Mouse (Mus musculus): ENCODE results near the gene Wwc2.

Wwc2 gene

DNA sequence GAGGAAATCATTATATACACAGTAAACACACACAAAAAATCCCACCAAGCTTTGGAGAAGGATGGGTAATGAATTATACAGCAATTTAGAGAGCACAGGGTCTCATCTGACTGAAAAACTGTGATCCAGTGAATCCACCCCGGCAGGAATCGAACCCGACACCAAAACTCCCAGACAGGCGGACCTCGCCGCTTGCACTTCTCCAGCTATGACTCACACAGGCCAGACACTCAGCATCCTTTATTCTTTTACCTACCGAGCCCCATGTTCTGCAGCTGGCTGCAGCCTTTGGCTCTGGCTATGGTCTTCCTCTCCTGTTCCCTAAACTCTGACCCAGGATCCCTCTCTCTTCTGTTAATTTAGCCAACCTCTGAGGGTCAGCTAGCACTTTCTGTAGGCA lies 85.5 kb downstream of the Wwc2 start:
- peak; percentile 30 for DNase-seq (ENCODE audit: low spot score)

- peak; percentile 38 for DNase-seq (ENCODE audit: low spot score)
Observed at GRCm38 (mm10) chr8:47904004-47904403, 86.7 kb downstream of the Wwc2 start.

GRCm38 (mm10) chr8:47902704-47903103 lies 88.0 kb downstream of the Wwc2 start:
- DNase-seq (ENCODE audit: low spot score): no peak

GRCm38 (mm10) chr8:47900361-47900760 lies 90.4 kb downstream of the Wwc2 start:
- DNase-seq (ENCODE audit: low spot score): peak; percentile 23

DNA sequence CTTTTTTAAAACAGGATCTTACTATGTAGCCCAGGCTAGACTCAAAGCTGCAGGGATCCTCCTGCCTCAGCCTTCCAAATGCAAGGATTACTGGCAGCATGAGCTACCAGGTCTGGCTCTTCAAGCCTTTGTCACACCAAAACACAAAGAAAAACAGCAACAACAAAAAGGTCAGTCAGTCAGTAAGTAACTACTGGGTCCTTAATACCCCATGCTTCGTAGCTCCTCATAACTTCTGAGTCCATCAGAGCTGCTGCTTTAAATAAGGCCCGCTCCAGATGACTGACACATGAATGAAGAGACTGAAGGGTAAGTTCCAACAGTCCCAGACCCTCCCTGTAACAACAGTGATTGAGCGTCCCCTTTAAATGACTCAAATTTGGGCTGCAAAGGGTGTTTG lies 90.8 kb downstream of the Wwc2 start:
- DNase-seq (ENCODE audit: low spot score): no peak

DNA sequence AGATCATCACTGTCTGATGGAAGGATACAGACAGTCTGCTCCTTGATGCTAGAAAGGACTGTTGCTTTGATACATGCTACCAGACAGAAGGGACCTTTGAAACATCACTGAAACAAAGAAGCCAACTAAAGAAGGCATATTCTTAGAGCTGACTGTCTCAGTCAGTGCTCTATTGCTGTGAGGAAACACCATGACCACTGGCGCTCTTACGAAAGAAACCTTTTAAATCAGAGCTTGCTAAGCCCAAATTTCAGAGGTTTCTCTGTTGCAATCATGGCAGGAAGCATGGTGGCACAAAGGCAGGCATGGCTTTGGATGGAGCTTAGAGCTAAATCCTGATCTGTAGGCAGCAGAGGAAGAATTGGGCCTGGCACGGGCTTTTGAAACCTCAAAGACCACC lies 98.3 kb downstream of the Wwc2 start:
- DNase-seq (ENCODE audit: low spot score): no peak

- DNase-seq (ENCODE audit: low spot score): no peak
Observed at GRCm38 (mm10) chr8:47891641-47892040, 99.1 kb downstream of the Wwc2 start.

DNA sequence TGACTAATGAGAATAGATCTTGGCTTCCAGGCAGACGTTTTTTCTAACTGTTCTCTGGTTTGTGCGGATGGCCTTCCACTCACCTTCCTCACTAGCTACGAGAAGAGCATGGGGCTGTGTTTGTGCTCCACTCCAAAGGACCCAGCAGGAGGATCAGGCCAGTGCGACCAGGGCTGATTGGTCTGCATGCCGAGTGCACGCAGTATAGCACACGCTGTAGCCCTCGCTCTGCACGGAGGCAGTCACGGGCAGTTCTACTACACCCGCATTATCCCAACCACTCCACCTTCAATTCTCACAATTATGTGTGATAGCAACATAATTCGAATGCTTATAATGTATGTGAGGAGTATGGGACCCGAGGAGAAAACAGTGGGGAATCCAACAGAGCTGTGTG lies 99.9 kb downstream of the Wwc2 start:
- no peak for DNase-seq (ENCODE audit: low spot score)

- DNase-seq (ENCODE audit: low spot score): no peak
Observed at GRCm38 (mm10) chr8:47889936-47890813, 100.5 kb downstream of the Wwc2 start.

DNA sequence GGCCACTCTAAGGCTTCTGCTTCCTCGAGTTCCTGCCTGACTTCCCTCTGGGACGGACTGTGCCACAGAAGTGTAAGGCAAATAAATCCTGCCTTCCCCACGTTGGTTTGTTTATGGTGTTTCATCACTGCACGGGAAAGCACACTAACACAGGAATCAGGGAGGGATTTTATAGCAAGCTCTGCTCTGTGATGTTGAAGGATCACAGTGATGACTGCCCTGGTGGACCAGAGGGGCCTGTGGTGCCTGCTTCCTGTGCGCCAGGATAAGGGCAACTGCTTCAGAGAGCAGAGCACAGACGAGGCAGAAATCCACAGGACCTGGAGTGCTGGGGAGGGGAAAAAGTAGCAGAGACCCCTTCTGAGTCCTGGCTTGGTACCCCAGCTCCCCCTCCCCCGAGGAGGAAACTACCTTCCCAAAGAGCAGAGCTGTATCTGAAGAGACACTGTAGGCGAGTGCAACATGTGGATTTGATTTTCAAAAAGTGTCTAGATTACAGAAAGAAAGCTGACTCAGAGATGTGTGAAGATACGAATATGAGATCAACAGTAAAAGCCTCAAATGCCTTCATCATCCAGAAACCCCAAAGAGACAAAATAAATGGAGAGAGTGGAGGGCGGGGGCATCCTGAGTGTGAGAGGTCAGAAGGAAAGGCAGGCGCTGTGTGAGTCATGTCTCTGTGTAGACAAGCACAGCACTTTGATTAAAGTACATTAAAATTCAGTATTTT lies 101.7 kb downstream of the Wwc2 start:
- no peak for DNase-seq (ENCODE audit: low spot score)

- no peak for DNase-seq (ENCODE audit: low spot score)
Observed at GRCm38 (mm10) chr8:47884306-47884705, 106.4 kb downstream of the Wwc2 start.

GRCm38 (mm10) chr8:47883739-47884138 lies 107.0 kb downstream of the Wwc2 start:
- DNase-seq (ENCODE audit: low spot score): no peak

GRCm38 (mm10) chr8:47878516-47878915 lies 112.2 kb downstream of the Wwc2 start:
- no peak for DNase-seq (ENCODE audit: low spot score)

GRCm38 (mm10) chr8:47875865-47876264 lies 114.9 kb downstream of the Wwc2 start:
- DNase-seq (ENCODE audit: low spot score): no peak

- DNase-seq (ENCODE audit: low spot score): no peak
Observed at GRCm38 (mm10) chr8:47874497-47875178, 116.1 kb downstream of the Wwc2 start.

DNA sequence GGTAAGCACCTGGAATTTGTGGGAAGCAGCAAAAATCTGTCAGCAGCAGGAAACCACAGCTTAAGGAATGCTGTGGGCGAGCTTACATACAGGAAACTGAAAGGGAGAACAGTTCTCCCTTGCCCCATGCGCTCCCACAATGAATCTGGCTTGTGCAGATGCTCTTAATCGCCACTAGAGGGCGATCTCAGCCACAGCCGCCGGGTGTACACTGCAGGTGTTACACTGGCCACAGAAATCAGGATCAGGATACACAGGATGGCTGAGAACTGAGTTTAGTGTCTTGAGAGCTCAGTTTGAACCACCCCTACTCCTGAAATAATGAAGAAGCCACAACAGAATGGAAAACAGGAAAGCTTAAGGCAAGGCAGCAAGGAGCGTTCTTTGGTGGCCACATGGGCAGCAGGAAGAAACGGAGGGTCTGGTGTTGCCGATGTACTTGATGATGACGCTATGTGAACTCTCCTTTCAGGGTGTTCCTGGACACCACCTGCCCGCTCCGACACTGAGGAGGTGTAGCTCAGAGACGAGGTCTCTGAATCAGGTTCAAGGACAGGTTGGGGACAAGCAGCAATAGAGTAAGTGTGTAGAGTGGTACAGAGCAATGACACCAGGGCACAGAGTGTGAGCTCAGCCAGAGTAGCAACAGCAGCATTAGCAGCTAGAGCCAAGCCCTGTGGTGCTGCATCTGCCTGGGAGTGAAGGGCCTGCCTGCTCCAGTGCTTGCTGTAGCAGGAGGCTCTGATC lies 118.2 kb downstream of the Wwc2 start:
- no peak for DNase-seq (ENCODE audit: low spot score)

- peak; percentile 93 for DNase-seq (ENCODE audit: low spot score)
Observed at GRCm38 (mm10) chr8:47867067-47867466, 123.7 kb downstream of the Wwc2 start.

GRCm38 (mm10) chr8:47866568-47866967 lies 124.2 kb downstream of the Wwc2 start:
- no peak for DNase-seq (ENCODE audit: low spot score)

DNA sequence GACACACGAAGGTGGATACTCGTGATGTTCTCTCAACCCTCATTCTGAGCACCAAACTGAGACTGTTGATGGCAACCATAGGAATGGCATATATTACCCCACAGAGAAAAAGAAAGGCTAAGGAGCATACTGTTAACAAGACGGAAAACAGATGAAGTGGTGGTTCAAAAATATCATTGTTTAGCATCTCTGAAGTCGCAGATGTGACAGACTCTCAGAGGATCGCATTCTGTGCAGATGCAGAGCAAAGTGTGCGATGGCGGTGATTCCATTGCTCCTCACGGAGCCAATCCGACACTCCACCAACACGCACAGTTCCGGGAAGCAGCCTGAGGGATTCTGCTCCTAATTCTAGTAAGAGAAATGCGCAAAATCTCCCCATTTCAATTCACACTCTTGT lies 131.5 kb downstream of the Wwc2 start:
- no peak for DNase-seq (ENCODE audit: low spot score)

DNA sequence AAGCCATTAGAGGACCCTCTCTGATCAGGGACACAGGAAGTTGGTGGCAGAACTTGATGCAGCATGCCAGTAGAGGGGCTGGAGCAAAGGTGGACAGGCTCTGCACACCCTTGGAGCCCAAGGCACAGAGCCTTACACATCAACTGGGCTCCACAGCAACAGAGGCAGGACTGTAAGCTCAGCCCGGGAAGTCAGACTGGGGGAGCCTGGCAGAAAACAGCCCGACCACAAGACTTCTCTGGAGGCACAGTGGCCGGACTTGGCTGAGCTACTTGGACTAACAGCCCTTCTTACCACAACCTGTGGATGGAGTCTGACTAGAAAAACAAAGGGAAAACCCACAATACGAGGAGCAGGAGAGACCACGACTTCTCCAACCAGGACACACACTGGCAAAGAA lies 137.4 kb downstream of the Wwc2 start:
- DNase-seq (ENCODE audit: low spot score): no peak

- no peak for DNase-seq (ENCODE audit: low spot score)
Observed at GRCm38 (mm10) chr8:47852737-47853136, 138.0 kb downstream of the Wwc2 start.

Data from testis, postnatal 10 days (tissue).